7 mouse cellular contexts compared by ENCODE assay signal in the genomic region with DNA sequence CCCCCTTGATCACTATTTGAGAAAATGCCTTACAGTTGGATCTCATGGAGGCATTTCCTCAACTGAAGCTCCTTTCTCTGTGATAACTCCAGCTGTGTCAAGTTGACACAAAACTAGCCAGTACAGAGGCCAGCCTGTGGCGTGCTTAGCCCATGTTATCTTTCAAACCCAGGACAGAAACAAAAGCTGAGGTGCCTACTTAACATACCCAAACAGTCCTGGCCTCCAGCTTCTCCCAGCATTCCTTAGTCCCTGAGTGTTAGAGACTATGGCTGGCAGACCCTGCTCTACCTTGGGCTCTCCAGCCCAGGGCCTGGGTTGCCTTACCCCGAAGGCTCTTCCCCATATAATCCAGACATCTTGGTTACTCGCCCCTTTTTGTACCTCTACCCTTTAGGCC. TPM values are rescaled to one million over a fixed set of nuclear protein-coding genes. Genes with fewer than 3 reads are reported as not detected.
DNase-seq lines count a peak whose midpoint lies in the region; ATAC-seq and TF ChIP-seq lines count a peak whose summit lies in the region.
"Not testable (repeated sequence)": the region's sequence is repeated elsewhere in the genome, so short reads cannot be mapped to it uniquely, and the experiment has no call there.

No protein-coding gene starts in this region.

- H3K27ac ChIP-seq in heart, embryonic 10.5 days: peak overlapping the region; percentile 85
- H3K27ac ChIP-seq in heart, embryonic 13.5 days (replicated peaks): peak overlapping the region; percentile 93
- H3K27ac ChIP-seq in heart, embryonic 16.5 days (ENCODE audit: low read length): peak overlapping the region; percentile 95
- H3K27ac ChIP-seq in kidney, embryonic 15.5 days: 0 out of 2 replicates have a peak overlapping the region, but pooled peaks have one; percentile 61
- H3K27ac ChIP-seq in liver, embryonic 11.5 days (ENCODE audit: low read depth, low read length): peak overlapping the region; percentile 79
- H3K27ac ChIP-seq in liver, embryonic 14.5 days: peak overlapping the region; percentile 74

- not testable (repeated sequence) for TF ChIP-seq CTCF in liver, embryonic 14.5 days (IDR thresholded peaks at IDR 0.05; ENCODE audit: low read depth)

- not testable (repeated sequence) for H3K4me2 ChIP-seq in heart, embryonic 13.5 days; heart, embryonic 16.5 days (ENCODE audit: low read depth, low read length); kidney, embryonic 15.5 days; liver, embryonic 11.5 days; liver, embryonic 14.5 days (ENCODE audit: low read depth)

- H3K9ac ChIP-seq in heart, embryonic 13.5 days: peak overlapping the region; percentile 41
- not testable (repeated sequence) for H3K9ac ChIP-seq in heart, embryonic 16.5 days (ENCODE audit: low read length); kidney, embryonic 15.5 days; liver, embryonic 14.5 days (replicated peaks)
- H3K9ac ChIP-seq in liver, embryonic 11.5 days (ENCODE audit: low read depth, low read length): 0 out of 2 replicates have a peak overlapping the region, but pooled peaks have one; percentile 32

- DNase-seq in heart, embryonic 10.5 days (ENCODE audit: low spot score); liver, embryonic 11.5 days (ENCODE audit: low spot score): not testable (repeated sequence)
- DNase-seq in liver, embryonic 14.5 days (ENCODE audit: low read depth in 3 of 3, low spot score in 3 of 3): peak in 1 of 3 experiments; percentile 34

- 0 out of 2 replicates have a peak, but pooled peaks have one; percentile 22 for TF ChIP-seq EP300 in liver, embryonic 14.5 days (IDR thresholded peaks at IDR 0.05; ENCODE audit: low read depth)

- not testable (repeated sequence) for H3K4me3 ChIP-seq in heart, embryonic 10.5 days; heart, embryonic 13.5 days; heart, embryonic 16.5 days (ENCODE audit: low read length); kidney, embryonic 15.5 days (replicated peaks); liver, embryonic 11.5 days (ENCODE audit: low read depth, low read length); liver, embryonic 14.5 days (ENCODE audit: insufficient read depth in 1 of 2, low read depth in 2 of 2, low read length in 2 of 2)

- peaks cover 44% of the 10 kb centered on the region for H3K36me3 ChIP-seq in heart, embryonic 10.5 days
- H3K36me3 ChIP-seq in heart, embryonic 13.5 days: peaks cover 40% of the 10 kb centered on the region
- not testable (repeated sequence) for H3K36me3 ChIP-seq in heart, embryonic 16.5 days (ENCODE audit: control insufficient read depth, insufficient read depth); liver, embryonic 14.5 days (replicated peaks; ENCODE audit: control insufficient read depth, insufficient read depth, low read depth)
- peaks cover 20% of the 10 kb centered on the region; the same call in 1 of the 2 replicates for H3K36me3 ChIP-seq in kidney, embryonic 15.5 days
- H3K36me3 ChIP-seq in liver, embryonic 11.5 days (ENCODE audit: control insufficient read depth, insufficient read depth, low read length): peaks cover 11% of the 10 kb centered on the region; the same call in 1 of the 2 replicates

- H3K9me3 ChIP-seq in heart, embryonic 10.5 days; heart, embryonic 13.5 days; heart, embryonic 16.5 days (replicated peaks; ENCODE audit: control insufficient read depth, low read length); kidney, embryonic 15.5 days (replicated peaks); liver, embryonic 11.5 days (ENCODE audit: control insufficient read depth, low read length); liver, embryonic 14.5 days (ENCODE audit: control insufficient read depth, low read length): not testable (repeated sequence)

- not testable (repeated sequence) for ATAC-seq in heart, embryonic 13.5 days (ENCODE audit: extremely low read depth, insufficient number of reproducible peaks, low FRiP score, low TSS enrichment); heart, embryonic 16.5 days (replicated peaks; ENCODE audit: extremely low read depth, insufficient read depth, low FRiP score); kidney, embryonic 15.5 days (replicated peaks; ENCODE audit: low FRiP score)
- ATAC-seq in liver, embryonic 11.5 days (replicated peaks; ENCODE audit: low FRiP score): peak; percentile 66
- ATAC-seq in liver, embryonic 14.5 days (ENCODE audit: insufficient read depth): peak; percentile 54
- peak; percentile 20; the same call in 1 of the 2 replicates for ATAC-seq in megakaryocyte progenitor cell, adult 5-6 weeks (replicated peaks; ENCODE audit: poor library complexity)

- 73% methylated on average over 3 of the region's 3 CpGs for WGBS in heart, embryonic 10.5 days
- WGBS in heart, embryonic 13.5 days: 54% methylated on average over 3 of the region's 3 CpGs
- 68% methylated on average over 3 of the region's 3 CpGs for WGBS in heart, embryonic 16.5 days
- WGBS in kidney, embryonic 15.5 days: 90% methylated on average over 3 of the region's 3 CpGs
- 72% methylated on average over 3 of the region's 3 CpGs for WGBS in liver, embryonic 11.5 days
- 47% methylated on average over 3 of the region's 3 CpGs for WGBS in liver, embryonic 14.5 days (ENCODE audit: insufficient replicate concordance)

- H3K27me3 ChIP-seq in heart, embryonic 10.5 days (ENCODE audit: insufficient read depth, poor library complexity, severe bottlenecking); heart, embryonic 13.5 days (replicated peaks); heart, embryonic 16.5 days (ENCODE audit: control insufficient read depth, insufficient read depth, low read length); kidney, embryonic 15.5 days; liver, embryonic 11.5 days (replicated peaks; ENCODE audit: control insufficient read depth, insufficient read depth, low read length); liver, embryonic 14.5 days (ENCODE audit: control insufficient read depth, insufficient read depth, low read length): not testable (repeated sequence)

- peaks cover 23% of the 10 kb centered on the region for H3K4me1 ChIP-seq in heart, embryonic 10.5 days
- peaks cover 28% of the 10 kb centered on the region for H3K4me1 ChIP-seq in heart, embryonic 13.5 days
- H3K4me1 ChIP-seq in heart, embryonic 16.5 days (ENCODE audit: control insufficient read depth, insufficient read depth, low read length): peaks cover 19% of the 10 kb centered on the region
- peaks cover 36% of the 10 kb centered on the region for H3K4me1 ChIP-seq in kidney, embryonic 15.5 days
- peaks cover 15% of the 10 kb centered on the region for H3K4me1 ChIP-seq in liver, embryonic 11.5 days (replicated peaks; ENCODE audit: control insufficient read depth, insufficient read depth, low read length)
- peaks cover 15 to 26% of the 10 kb centered on the region in 2 experiments for H3K4me1 ChIP-seq in liver, embryonic 14.5 days (replicated peaks; ENCODE audit: control insufficient read depth in 2 of 2, insufficient read depth in 2 of 2, low read length in 1 of 2)

RNA-seq across cellular contexts. Expression of gene Slc25a30, which starts 14.4 kb away (rescaled TPM):
- 5.2 and 5.8 TPM in 2 replicates for polyA plus RNA-seq in heart, embryonic 10.5 days (2016; fragmentation: Nextera tagmentation; extraction: Ambion mirVana)
- polyA plus RNA-seq in heart, embryonic 13.5 days (2015; fragmentation: Nextera tagmentation; extraction: Ambion mirVana): 4.8 and 5.5 TPM in 2 replicates
- 5.7 and 5.8 TPM in 2 replicates for polyA plus RNA-seq in heart, embryonic 16.5 days (2015; fragmentation: Nextera tagmentation; extraction: Ambion mirVana)
- polyA plus RNA-seq in kidney, embryonic 15.5 days (2015; fragmentation: Nextera tagmentation; extraction: Ambion mirVana): 9.7 and 10.4 TPM in 2 replicates
- 6.4 and 7.3 TPM in 2 replicates for polyA plus RNA-seq in liver, embryonic 11.5 days (2014; fragmentation: Nextera tagmentation; extraction: Ambion mirVana)
- polyA plus RNA-seq in liver, embryonic 14.5 days (2012; rRNA removed): 2.6 and 3.8 TPM in 2 replicates
- 2.0 and 2.8 TPM in 2 replicates for polyA plus RNA-seq in liver, embryonic 14.5 days (2014; fragmentation: Nextera tagmentation; extraction: Ambion mirVana)
- 17.3 TPM in 2 replicates for total RNA-seq in megakaryocyte progenitor cell, adult 5-6 weeks (2015)
- 16.9 and 17.6 TPM in 2 replicates for total RNA-seq in megakaryocyte progenitor cell, adult 5-6 weeks (2017)

RNA-seq across cellular contexts. Expression of gene Cog3, which starts 18.1 kb away (rescaled TPM):
- 16.6 and 18.9 TPM in 2 replicates for polyA plus RNA-seq in heart, embryonic 10.5 days (2016; fragmentation: Nextera tagmentation; extraction: Ambion mirVana)
- 11.7 and 11.8 TPM in 2 replicates for polyA plus RNA-seq in heart, embryonic 13.5 days (2015; fragmentation: Nextera tagmentation; extraction: Ambion mirVana)
- 13.6 and 13.7 TPM in 2 replicates for polyA plus RNA-seq in heart, embryonic 16.5 days (2015; fragmentation: Nextera tagmentation; extraction: Ambion mirVana)
- 21.2 and 21.6 TPM in 2 replicates for polyA plus RNA-seq in kidney, embryonic 15.5 days (2015; fragmentation: Nextera tagmentation; extraction: Ambion mirVana)
- polyA plus RNA-seq in liver, embryonic 11.5 days (2014; fragmentation: Nextera tagmentation; extraction: Ambion mirVana): 18.1 and 19.3 TPM in 2 replicates
- polyA plus RNA-seq in liver, embryonic 14.5 days (2012; rRNA removed): 5.2 and 6.9 TPM in 2 replicates
- polyA plus RNA-seq in liver, embryonic 14.5 days (2014; fragmentation: Nextera tagmentation; extraction: Ambion mirVana): 7.3 and 7.8 TPM in 2 replicates
- total RNA-seq in megakaryocyte progenitor cell, adult 5-6 weeks (2015): 20.1 and 22.5 TPM in 2 replicates
- 25.4 and 25.5 TPM in 2 replicates for total RNA-seq in megakaryocyte progenitor cell, adult 5-6 weeks (2017)
